Comparison of ENCODE assay signal across 9 mouse cellular contexts in the genomic region with DNA sequence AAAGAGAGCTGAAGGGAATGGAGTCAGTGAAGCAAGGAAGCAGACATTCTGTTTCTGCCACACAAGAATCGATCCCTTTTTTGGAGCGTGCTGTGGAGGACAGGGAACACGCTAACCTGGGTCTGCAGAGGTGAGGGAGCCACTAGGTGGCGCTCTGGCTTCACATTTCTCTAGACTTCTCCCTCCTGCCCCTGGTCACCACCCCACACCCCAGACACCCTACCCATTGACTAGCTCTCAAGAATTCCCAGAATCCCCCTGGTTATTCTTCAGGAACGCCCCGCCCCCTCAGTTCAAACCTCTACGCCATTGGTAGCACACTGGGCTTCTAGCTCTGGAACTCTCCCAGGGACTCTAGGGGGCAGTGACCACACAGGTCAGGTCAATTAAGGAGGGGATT. TPM values are rescaled to one million over a fixed set of nuclear protein-coding genes. Genes with fewer than 3 reads are reported as not detected.
DNase-seq lines count a peak whose midpoint lies in the region; ATAC-seq and TF ChIP-seq lines count a peak whose summit lies in the region.
"Had no signal": no experiment of that assay in that cellular context is flagged by ENCODE, and none has a peak within 500 bp of the region (broad histone marks: within the 10 kb centered on the region; RNA-seq: fewer than 3 reads in every experiment).

No protein-coding gene starts in this region.

- peaks cover 0 to 3% of the 10 kb centered on the region in 2 experiments; a peak in 2 of 4 replicates for H3K36me3 ChIP-seq in MEL (ENCODE audit: control insufficient read depth in 1 of 2, insufficient read depth in 2 of 2, low read length in 2 of 2)
- H3K36me3 ChIP-seq in forebrain, embryonic 14.5 days (ENCODE audit: control insufficient read depth, insufficient read depth, low read length): no peaks in the 10 kb centered on the region
- peaks cover 30% of the 10 kb centered on the region for H3K36me3 ChIP-seq in heart, postnatal 0 days (replicated peaks; ENCODE audit: control insufficient read depth, insufficient read depth, low read length)
- H3K36me3 ChIP-seq in neural tube, embryonic 15.5 days: no peaks in the 10 kb centered on the region
- peaks cover 9% of the 10 kb centered on the region for H3K36me3 ChIP-seq in thymus, adult 2 months (ENCODE audit: control insufficient read depth, insufficient read depth, low read length)

- 44% methylated on average over 7 of the region's 7 CpGs for WGBS in forebrain, embryonic 14.5 days
- WGBS in heart, postnatal 0 days: 26% methylated on average over 7 of the region's 7 CpGs
- 41% methylated on average over 7 of the region's 7 CpGs for WGBS in neural tube, embryonic 15.5 days
- WGBS in thymus, adult 2 months: 23% methylated on average over 7 of the region's 7 CpGs

- H3K27me3 ChIP-seq in MEL (ENCODE audit: control insufficient read depth in 1 of 2, insufficient read depth in 2 of 2, low read length in 2 of 2): no peaks in the 10 kb centered on the region
- H3K27me3 ChIP-seq in forebrain, embryonic 14.5 days (replicated peaks; ENCODE audit: control insufficient read depth, insufficient read depth, low read length): no peaks in the 10 kb centered on the region
- no peaks in the 10 kb centered on the region for H3K27me3 ChIP-seq in heart, postnatal 0 days (ENCODE audit: control insufficient read depth, insufficient read depth, low read length)
- no peaks in the 10 kb centered on the region for H3K27me3 ChIP-seq in neural tube, embryonic 15.5 days (replicated peaks)
- H3K27me3 ChIP-seq in thymus, adult 2 months (ENCODE audit: control insufficient read depth, insufficient read depth, low read length): no peaks in the 10 kb centered on the region
- H3K27me3 ChIP-seq: limb, embryonic 12.5 days had no signal

- DNase-seq in MEL (ENCODE audit: low read depth, low spot score): peak; percentile 93
- DNase-seq in cerebellum, adult 11 months: peak; percentile 66
- DNase-seq in forebrain, embryonic 14.5 days (ENCODE audit: low spot score): peak; percentile 71
- DNase-seq in heart, postnatal 0 days (ENCODE audit: low spot score): peak; percentile 83
- peak; percentile 78 for DNase-seq in kidney, postnatal 14 days
- DNase-seq in lung, adult 18-20 months: peak; percentile 66 to 81
- DNase-seq in thymus, adult 2 months: peak; percentile 74

- H3K9ac ChIP-seq in MEL (ENCODE audit: control insufficient read depth, low read depth, low read length, poor library complexity, severe bottlenecking): peak overlapping the region; percentile 50
- no peak overlapping the region for H3K9ac ChIP-seq in forebrain, embryonic 14.5 days (ENCODE audit: low read length)
- no peak overlapping the region for H3K9ac ChIP-seq in heart, postnatal 0 days (replicated peaks; ENCODE audit: low read depth, low read length)
- no peak overlapping the region for H3K9ac ChIP-seq in neural tube, embryonic 15.5 days (replicated peaks)
- H3K9ac ChIP-seq: limb, embryonic 12.5 days had no signal

- TF ChIP-seq CTCF in MEL (IDR thresholded peaks at IDR 0.05 in 2 of 3, conservative IDR thresholded peaks at IDR 0.05 in 1 of 3; ENCODE audit: control insufficient read depth in 1 of 3, insufficient read depth in 1 of 3, low read depth in 2 of 3, low read length in 3 of 3, poor library complexity in 1 of 3, severe bottlenecking in 1 of 3): peak; percentile 94 to 99 (median 98)
- peak; percentile 63 for TF ChIP-seq CTCF in heart, postnatal 0 days (IDR thresholded peaks at IDR 0.05; ENCODE audit: low read depth)
- TF ChIP-seq CTCF in thymus, adult 2 months (IDR thresholded peaks at IDR 0.05; ENCODE audit: borderline replicate concordance, control insufficient read depth, extremely low read depth, insufficient read depth, low read length, poor library complexity): peak; percentile 72; the same call in 1 of the 2 replicates

- ATAC-seq in forebrain, embryonic 14.5 days: peak; percentile 72
- peak; percentile 72 for ATAC-seq in heart, postnatal 0 days (ENCODE audit: insufficient read depth, low read depth)
- ATAC-seq in neural tube, embryonic 15.5 days (ENCODE audit: low FRiP score): peak; percentile 79

- peak; percentile 89 for TF ChIP-seq RAD21 in MEL (IDR thresholded peaks at IDR 0.05; ENCODE audit: low read depth, low read length)

- no peak for TF ChIP-seq POLR2A in MEL (IDR thresholded peaks at IDR 0.05; ENCODE audit: control insufficient read depth in 1 of 2, insufficient read depth in 1 of 2, low read depth in 1 of 2, low read length in 2 of 2, poor library complexity in 1 of 2)
- no peak for TF ChIP-seq POLR2A in thymus, adult 2 months (IDR thresholded peaks at IDR 0.05; ENCODE audit: control insufficient read depth, extremely low read depth, insufficient read depth, low read length, poor library complexity)

- H3K9me3 ChIP-seq in MEL (replicated peaks; ENCODE audit: insufficient read depth, low read length): no peaks in the 10 kb centered on the region
- no peaks in the 10 kb centered on the region for H3K9me3 ChIP-seq in forebrain, embryonic 14.5 days (replicated peaks; ENCODE audit: control insufficient read depth, low read length)
- no peaks in the 10 kb centered on the region for H3K9me3 ChIP-seq in heart, postnatal 0 days (replicated peaks; ENCODE audit: control insufficient read depth, low read length)
- no peaks in the 10 kb centered on the region for H3K9me3 ChIP-seq in neural tube, embryonic 15.5 days (replicated peaks)
- H3K9me3 ChIP-seq: limb, embryonic 12.5 days had no signal

- no peak; a peak in 1 of 4 replicates for TF ChIP-seq EP300 in MEL (IDR thresholded peaks at IDR 0.05; ENCODE audit: low read depth in 1 of 2, low read length in 2 of 2)
- no peak for TF ChIP-seq EP300 in heart, postnatal 0 days (IDR thresholded peaks at IDR 0.05; ENCODE audit: low read depth)

- peak overlapping the region; percentile 59 for H3K27ac ChIP-seq in MEL (ENCODE audit: control insufficient read depth, low read depth, low read length)
- H3K27ac ChIP-seq in forebrain, embryonic 14.5 days (ENCODE audit: low read depth, low read length): no peak overlapping the region
- peak overlapping the region; percentile 77; the same call in 1 of the 2 replicates for H3K27ac ChIP-seq in heart, postnatal 0 days (ENCODE audit: low read depth)
- no peak overlapping the region for H3K27ac ChIP-seq in neural tube, embryonic 15.5 days (replicated peaks)
- no peak overlapping the region for H3K27ac ChIP-seq in thymus, adult 2 months (ENCODE audit: control insufficient read depth, insufficient read depth, low read length)
- H3K27ac ChIP-seq: limb, embryonic 12.5 days had no signal

- H3K4me2 ChIP-seq in forebrain, embryonic 14.5 days (ENCODE audit: low read length): no peak overlapping the region
- no peak overlapping the region for H3K4me2 ChIP-seq in heart, postnatal 0 days (ENCODE audit: low read depth, low read length)
- no peak overlapping the region for H3K4me2 ChIP-seq in neural tube, embryonic 15.5 days
- H3K4me2 ChIP-seq: limb, embryonic 12.5 days had no signal

- H3K4me3 ChIP-seq in MEL (ENCODE audit: control insufficient read depth in 1 of 2, insufficient read depth in 1 of 2, low read depth in 2 of 2, low read length in 2 of 2): peak overlapping the region; percentile 33 to 43
- H3K4me3 ChIP-seq in forebrain, embryonic 14.5 days (ENCODE audit: low read depth, low read length): no peak overlapping the region
- H3K4me3 ChIP-seq in heart, postnatal 0 days (ENCODE audit: low read depth, low read length): no peak overlapping the region
- H3K4me3 ChIP-seq in neural tube, embryonic 15.5 days (replicated peaks): no peak overlapping the region
- no peak overlapping the region for H3K4me3 ChIP-seq in thymus, adult 2 months (ENCODE audit: control insufficient read depth, insufficient read depth, low read length)
- H3K4me3 ChIP-seq: limb, embryonic 12.5 days had no signal

- H3K79me2 ChIP-seq in MEL (ENCODE audit: control insufficient read depth, insufficient read depth, low read length, poor library complexity): no peaks in the 10 kb centered on the region

- H3K4me1 ChIP-seq in MEL (ENCODE audit: control insufficient read depth in 1 of 2, insufficient read depth in 2 of 2, low read length in 2 of 2): peaks cover 0 to 8% of the 10 kb centered on the region in 2 experiments; a peak in 2 of 4 replicates
- H3K4me1 ChIP-seq in forebrain, embryonic 14.5 days (ENCODE audit: control insufficient read depth, insufficient read depth, low read length): no peaks in the 10 kb centered on the region
- H3K4me1 ChIP-seq in heart, postnatal 0 days (ENCODE audit: control insufficient read depth, insufficient read depth): peaks cover 11% of the 10 kb centered on the region
- H3K4me1 ChIP-seq in neural tube, embryonic 15.5 days: 0 out of 2 replicates have a peak, but pooled peaks cover 9% of the 10 kb centered on the region
- peaks cover 38% of the 10 kb centered on the region for H3K4me1 ChIP-seq in thymus, adult 2 months (replicated peaks; ENCODE audit: control insufficient read depth, insufficient read depth, low read length)

RNA-seq across cellular contexts. Expression of gene Pmvk, which starts 4.8 kb away (rescaled TPM):
- total RNA-seq in MEL (2012; rRNA removed): 53.6 and 63.6 TPM in 2 replicates
- 10 to 100 TPM in 1 of 2 experiments, not detected in 1; 75.7 TPM for polyA plus RNA-seq in MEL (2012; ENCODE audit: insufficient read depth in 1 of 2, insufficient read length in 2 of 2, low read depth in 1 of 2, low replicate concordance in 2 of 2, missing spikeins in 1 of 2)
- 84.4 and 90.2 TPM in 2 replicates for polyA plus RNA-seq in forebrain, embryonic 14.5 days (2014; fragmentation: Nextera tagmentation; extraction: Ambion mirVana)
- 26.2 and 38.0 TPM in 2 replicates for total RNA-seq in heart, postnatal 0 days (2014; rRNA removed; ENCODE audit: low replicate concordance)
- polyA plus RNA-seq in heart, postnatal 0 days (2015; fragmentation: Nextera tagmentation; extraction: Ambion mirVana): 50.7 and 52.9 TPM in 2 replicates
- polyA plus RNA-seq in neural tube, embryonic 15.5 days (2015; fragmentation: Nextera tagmentation; extraction: Ambion mirVana): 123 and 142 TPM in 2 replicates
- 20.0 and 22.6 TPM in 2 replicates for polyA plus RNA-seq in thymus, adult 2 months (2012; rRNA removed)

RNA-seq across cellular contexts. Expression of gene Pbxip1, which starts 13.0 kb away (rescaled TPM):
- 4.8 and 7.6 TPM in 2 replicates for total RNA-seq in MEL (2012; rRNA removed)
- polyA plus RNA-seq in MEL (2012; ENCODE audit: insufficient read depth in 1 of 2, insufficient read length in 2 of 2, low read depth in 1 of 2, low replicate concordance in 2 of 2, missing spikeins in 1 of 2): 10 to 100 TPM in 1 of 2 experiments, not detected in 1; 10.7 TPM
- polyA plus RNA-seq in forebrain, embryonic 14.5 days (2014; fragmentation: Nextera tagmentation; extraction: Ambion mirVana): 7.7 and 8.3 TPM in 2 replicates
- 73.2 and 81.0 TPM in 2 replicates for total RNA-seq in heart, postnatal 0 days (2014; rRNA removed; ENCODE audit: low replicate concordance)
- polyA plus RNA-seq in heart, postnatal 0 days (2015; fragmentation: Nextera tagmentation; extraction: Ambion mirVana): 75.7 and 84.4 TPM in 2 replicates
- polyA plus RNA-seq in neural tube, embryonic 15.5 days (2015; fragmentation: Nextera tagmentation; extraction: Ambion mirVana): 16.1 and 23.2 TPM in 2 replicates
- polyA plus RNA-seq in thymus, adult 2 months (2012; rRNA removed): 36.5 and 41.6 TPM in 2 replicates

RNA-seq across cellular contexts. Expression of gene Pygo2, which starts 19.5 kb away (rescaled TPM):
- total RNA-seq in MEL (2012; rRNA removed): 50.8 and 61.1 TPM in 2 replicates
- 10 to 100 TPM in 1 of 2 experiments, not detected in 1; 50.3 TPM for polyA plus RNA-seq in MEL (2012; ENCODE audit: insufficient read depth in 1 of 2, insufficient read length in 2 of 2, low read depth in 1 of 2, low replicate concordance in 2 of 2, missing spikeins in 1 of 2)
- 35.2 and 41.1 TPM in 2 replicates for polyA plus RNA-seq in forebrain, embryonic 14.5 days (2014; fragmentation: Nextera tagmentation; extraction: Ambion mirVana)
- 24.1 and 49.8 TPM in 2 replicates for total RNA-seq in heart, postnatal 0 days (2014; rRNA removed; ENCODE audit: low replicate concordance)
- polyA plus RNA-seq in heart, postnatal 0 days (2015; fragmentation: Nextera tagmentation; extraction: Ambion mirVana): 9.6 and 10.4 TPM in 2 replicates
- polyA plus RNA-seq in neural tube, embryonic 15.5 days (2015; fragmentation: Nextera tagmentation; extraction: Ambion mirVana): 38.8 and 41.1 TPM in 2 replicates
- polyA plus RNA-seq in thymus, adult 2 months (2012; rRNA removed): 82.3 and 133 TPM in 2 replicates

RNA-seq across cellular contexts. Expression of gene Shc1, which starts 31.3 kb away (rescaled TPM):
- 41.9 and 49.2 TPM in 2 replicates for total RNA-seq in MEL (2012; rRNA removed)
- 10 to 100 TPM in 1 of 2 experiments, not detected in 1; 79.8 TPM for polyA plus RNA-seq in MEL (2012; ENCODE audit: insufficient read depth in 1 of 2, insufficient read length in 2 of 2, low read depth in 1 of 2, low replicate concordance in 2 of 2, missing spikeins in 1 of 2)
- 9.9 and 11.8 TPM in 2 replicates for polyA plus RNA-seq in forebrain, embryonic 14.5 days (2014; fragmentation: Nextera tagmentation; extraction: Ambion mirVana)
- total RNA-seq in heart, postnatal 0 days (2014; rRNA removed; ENCODE audit: low replicate concordance): 82.1 and 125 TPM in 2 replicates
- polyA plus RNA-seq in heart, postnatal 0 days (2015; fragmentation: Nextera tagmentation; extraction: Ambion mirVana): 35.0 and 35.8 TPM in 2 replicates
- 22.0 and 35.3 TPM in 2 replicates for polyA plus RNA-seq in neural tube, embryonic 15.5 days (2015; fragmentation: Nextera tagmentation; extraction: Ambion mirVana)
- polyA plus RNA-seq in thymus, adult 2 months (2012; rRNA removed): 89.9 and 92.1 TPM in 2 replicates

RNA-seq across cellular contexts. Expression of gene Cks1b, which starts 31.4 kb away (rescaled TPM):
- total RNA-seq in MEL (2012; rRNA removed): 271 and 292 TPM in 2 replicates
- 100 to 1,000 TPM; 177 to 438 TPM for polyA plus RNA-seq in MEL (2012; ENCODE audit: insufficient read depth in 1 of 2, insufficient read length in 2 of 2, low read depth in 1 of 2, low replicate concordance in 2 of 2, missing spikeins in 1 of 2)
- 200 and 269 TPM in 2 replicates for polyA plus RNA-seq in forebrain, embryonic 14.5 days (2014; fragmentation: Nextera tagmentation; extraction: Ambion mirVana)
- 83.7 and 100 TPM in 2 replicates for total RNA-seq in heart, postnatal 0 days (2014; rRNA removed; ENCODE audit: low replicate concordance)
- polyA plus RNA-seq in heart, postnatal 0 days (2015; fragmentation: Nextera tagmentation; extraction: Ambion mirVana): 127 and 129 TPM in 2 replicates
- polyA plus RNA-seq in neural tube, embryonic 15.5 days (2015; fragmentation: Nextera tagmentation; extraction: Ambion mirVana): 79.3 and 153 TPM in 2 replicates
- polyA plus RNA-seq in thymus, adult 2 months (2012; rRNA removed): 104 TPM in 2 replicates

Comparison
In these comparisons a context has a peak if more than half of its experiments do, and no peak if none do; other contexts are left out.
1. H3K27ac ChIP-seq: peak in MEL (single experiment) and heart, postnatal 0 days (single experiment); none in forebrain, embryonic 14.5 days (single experiment), neural tube, embryonic 15.5 days (single experiment) and thymus, adult 2 months (single experiment).
2. H3K4me3 ChIP-seq: peak in MEL (2 of 2); none in forebrain, embryonic 14.5 days (single experiment), heart, postnatal 0 days (single experiment), neural tube, embryonic 15.5 days (single experiment) and thymus, adult 2 months (single experiment).
3. Peak in every context shown above with its lines, with median percentiles within 50 percentile points of each other: DNase-seq, CTCF ChIP-seq and ATAC-seq.